9 mouse cellular contexts compared by ENCODE assay signal in genomic region chrX:73998911-73999869, GRCm38 (mm10). TPM values are rescaled to one million over a fixed set of nuclear protein-coding genes. Genes with fewer than 3 reads are reported as not detected.
DNase-seq lines count a peak whose midpoint lies in the region; ATAC-seq lines count a peak whose summit lies in the region.
"Had no signal": no experiment of that assay in that cellular context is flagged by ENCODE, and none has a peak within 500 bp of the region (broad histone marks: within the 10 kb centered on the region; RNA-seq: fewer than 3 reads in every experiment).

No protein-coding gene starts in this region.

- H3K4me2 ChIP-seq in forebrain, embryonic 16.5 days (ENCODE audit: low read length): peak overlapping the region; percentile 12; the same call in 1 of the 2 replicates
- peak overlapping the region; percentile 30 for H3K4me2 ChIP-seq in hindbrain, embryonic 15.5 days
- H3K4me2 ChIP-seq in midbrain, embryonic 12.5 days (replicated peaks): peak overlapping the region; percentile 10; the same call in 1 of the 2 replicates
- H3K4me2 ChIP-seq: limb, embryonic 13.5 days had no signal

- no peak overlapping the region for H3K4me3 ChIP-seq in forebrain, embryonic 16.5 days (replicated peaks; ENCODE audit: low read length)
- H3K4me3 ChIP-seq in hindbrain, embryonic 15.5 days: no peak overlapping the region
- H3K4me3 ChIP-seq in midbrain, embryonic 12.5 days: no peak overlapping the region
- H3K4me3 ChIP-seq: limb, embryonic 13.5 days had no signal

- no peak overlapping the region for H3K9ac ChIP-seq in forebrain, embryonic 16.5 days (replicated peaks; ENCODE audit: low read depth, low read length)
- H3K9ac ChIP-seq in hindbrain, embryonic 15.5 days: no peak overlapping the region
- no peak overlapping the region for H3K9ac ChIP-seq in midbrain, embryonic 12.5 days (replicated peaks)
- H3K9ac ChIP-seq: limb, embryonic 13.5 days had no signal

- H3K27me3 ChIP-seq in forebrain, embryonic 16.5 days (replicated peaks; ENCODE audit: control insufficient read depth, insufficient read depth, low read length): no peaks in the 10 kb centered on the region
- H3K27me3 ChIP-seq in hindbrain, embryonic 15.5 days: no peaks in the 10 kb centered on the region
- no peaks in the 10 kb centered on the region for H3K27me3 ChIP-seq in midbrain, embryonic 12.5 days
- H3K27me3 ChIP-seq: limb, embryonic 13.5 days had no signal

- peak; percentile 93 for ATAC-seq in forebrain, embryonic 16.5 days
- peak; percentile 92 for ATAC-seq in hindbrain, embryonic 15.5 days (ENCODE audit: low FRiP score, low read depth)
- ATAC-seq in midbrain, embryonic 12.5 days (ENCODE audit: low FRiP score, low read depth): peak; percentile 84

- no peaks in the 10 kb centered on the region for H3K36me3 ChIP-seq in forebrain, embryonic 16.5 days (ENCODE audit: control insufficient read depth, insufficient read depth)
- no peaks in the 10 kb centered on the region for H3K36me3 ChIP-seq in hindbrain, embryonic 15.5 days
- H3K36me3 ChIP-seq in midbrain, embryonic 12.5 days: no peaks in the 10 kb centered on the region
- H3K36me3 ChIP-seq: limb, embryonic 13.5 days had no signal

- H3K9me3 ChIP-seq in forebrain, embryonic 16.5 days (ENCODE audit: control insufficient read depth, low read length): no peaks in the 10 kb centered on the region
- no peaks in the 10 kb centered on the region for H3K9me3 ChIP-seq in hindbrain, embryonic 15.5 days
- H3K9me3 ChIP-seq in midbrain, embryonic 12.5 days: no peaks in the 10 kb centered on the region
- H3K9me3 ChIP-seq: limb, embryonic 13.5 days had no signal

- DNase-seq in cerebellum, postnatal 14 days: peak; percentile 19
- DNase-seq in cerebellum, adult 9-10 months: no peak
- DNase-seq in brain, adult 2 months (ENCODE audit: low read depth, low spot score): peak; percentile 89
- peak; percentile 21 to 27 for DNase-seq in left cerebral cortex, postnatal 36 days (ENCODE audit: low spot score in 2 of 2)
- DNase-seq in yolk sac, embryonic 10.5 days (ENCODE audit: low spot score): peak; percentile 65

- WGBS in forebrain, embryonic 16.5 days: 25% methylated on average over 8 of the region's 8 CpGs
- WGBS in hindbrain, embryonic 15.5 days: 24% methylated on average over 8 of the region's 8 CpGs
- WGBS in midbrain, embryonic 12.5 days: 23% methylated on average over 8 of the region's 8 CpGs

- intact Hi-C loops in left cerebral cortex, postnatal 36 days (cut with DNase I): no loop called here

- peak overlapping the region; percentile 62 for H3K27ac ChIP-seq in forebrain, embryonic 16.5 days (ENCODE audit: low read length)
- H3K27ac ChIP-seq in hindbrain, embryonic 15.5 days (replicated peaks): peak overlapping the region; percentile 77
- peak overlapping the region; percentile 73 for H3K27ac ChIP-seq in midbrain, embryonic 12.5 days (replicated peaks)
- H3K27ac ChIP-seq: limb, embryonic 13.5 days had no signal

- 0 out of 2 replicates have a peak, but pooled peaks cover 3% of the 10 kb centered on the region for H3K4me1 ChIP-seq in forebrain, embryonic 16.5 days (replicated peaks; ENCODE audit: control insufficient read depth, insufficient read depth, low read length)
- H3K4me1 ChIP-seq in hindbrain, embryonic 15.5 days (replicated peaks): peaks cover 6% of the 10 kb centered on the region; the same call in 1 of the 2 replicates
- H3K4me1 ChIP-seq in midbrain, embryonic 12.5 days: peaks cover 5% of the 10 kb centered on the region; the same call in 1 of the 2 replicates
- H3K4me1 ChIP-seq: limb, embryonic 13.5 days had no signal

RNA-seq across cellular contexts. Expression of gene Irak1, which starts 24.5 kb away (rescaled TPM):
- 39.8 and 40.8 TPM in 2 replicates for polyA plus RNA-seq in forebrain, embryonic 16.5 days (2015; fragmentation: Nextera tagmentation; extraction: Ambion mirVana)
- 44.0 and 45.9 TPM in 2 replicates for polyA plus RNA-seq in hindbrain, embryonic 15.5 days (2015; fragmentation: Nextera tagmentation; extraction: Ambion mirVana)
- total RNA-seq in left cerebral cortex, postnatal 36 days (2021): 10 to 100 TPM; 44.0 to 53.8 TPM
- polyA plus RNA-seq in midbrain, embryonic 12.5 days (2016; fragmentation: Nextera tagmentation; extraction: Ambion mirVana): 56.9 and 59.7 TPM in 2 replicates

RNA-seq across cellular contexts. Expression of gene Hcfc1, which starts 33.0 kb away (rescaled TPM):
- polyA plus RNA-seq in forebrain, embryonic 16.5 days (2015; fragmentation: Nextera tagmentation; extraction: Ambion mirVana): 53.8 and 57.0 TPM in 2 replicates
- polyA plus RNA-seq in hindbrain, embryonic 15.5 days (2015; fragmentation: Nextera tagmentation; extraction: Ambion mirVana): 46.4 and 47.1 TPM in 2 replicates
- total RNA-seq in left cerebral cortex, postnatal 36 days (2021): 10 to 100 TPM; 69.4 to 75.1 TPM
- 81.9 and 88.5 TPM in 2 replicates for polyA plus RNA-seq in midbrain, embryonic 12.5 days (2016; fragmentation: Nextera tagmentation; extraction: Ambion mirVana)
